Mouse (Mus musculus): ENCODE results near the gene Tbata. TPM values are rescaled to one million over a fixed set of nuclear protein-coding genes. Genes with fewer than 3 reads are reported as not detected.

Tbata gene
- polyA plus RNA-seq (2014; fragmentation: Nextera tagmentation; extraction: Ambion mirVana): 0.22 TPM in 1 of 2 replicates, not detected in the other

DNA sequence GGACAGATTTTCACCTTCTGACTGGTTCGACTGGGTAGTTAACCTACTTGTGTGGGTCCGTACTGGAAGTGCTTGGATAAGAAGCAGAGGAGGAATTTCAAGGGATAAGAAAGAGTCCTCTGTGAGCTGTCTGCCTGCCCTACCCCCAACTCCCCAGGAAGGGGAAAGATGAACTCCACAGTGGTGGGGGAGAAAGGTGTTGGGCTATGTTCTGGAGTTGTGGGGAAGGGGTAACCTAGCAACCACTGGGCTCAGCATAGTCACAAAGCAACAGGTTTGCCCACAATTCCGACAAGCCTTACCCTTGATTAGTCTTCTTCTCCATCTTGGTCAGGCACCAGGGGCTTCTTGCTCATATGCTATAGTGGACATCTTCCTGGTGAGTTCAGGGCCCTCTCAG lies at the start of gene Tbata:
Gene Tbata, plus strand, starts transcription at position 301 of the 400 bp plus-strand sequence.
- Histone ChIP-seq H3K36me3 (ENCODE audit: control insufficient read depth, insufficient read depth, low read length) (no peaks in the 10 kb centered on the region), H3K9me3 (ENCODE audit: control insufficient read depth, low read length) (no peaks in the 10 kb centered on the region), H3K27ac (replicated peaks; ENCODE audit: low read depth, low read length) (no peak within 1 kb of the TSS), H3K27me3 (ENCODE audit: control insufficient read depth, insufficient read depth, low read length) (no peaks in the 10 kb centered on the region), H3K4me1 (ENCODE audit: control insufficient read depth, insufficient read depth, low read length) (no peaks in the 10 kb centered on the region), H3K9ac (replicated peaks; ENCODE audit: low read length) (no peak within 1 kb of the TSS), H3K4me2 (ENCODE audit: low read length) (no peak within 1 kb of the TSS), H3K4me3 (replicated peaks; ENCODE audit: low read depth, low read length) (no peak within 1 kb of the TSS)
- DNase-seq (no peak), ATAC-seq (ENCODE audit: low FRiP score, low TSS enrichment) (no peak)
- 67% methylated on average over 3 of the region's 3 CpGs for WGBS

DNA sequence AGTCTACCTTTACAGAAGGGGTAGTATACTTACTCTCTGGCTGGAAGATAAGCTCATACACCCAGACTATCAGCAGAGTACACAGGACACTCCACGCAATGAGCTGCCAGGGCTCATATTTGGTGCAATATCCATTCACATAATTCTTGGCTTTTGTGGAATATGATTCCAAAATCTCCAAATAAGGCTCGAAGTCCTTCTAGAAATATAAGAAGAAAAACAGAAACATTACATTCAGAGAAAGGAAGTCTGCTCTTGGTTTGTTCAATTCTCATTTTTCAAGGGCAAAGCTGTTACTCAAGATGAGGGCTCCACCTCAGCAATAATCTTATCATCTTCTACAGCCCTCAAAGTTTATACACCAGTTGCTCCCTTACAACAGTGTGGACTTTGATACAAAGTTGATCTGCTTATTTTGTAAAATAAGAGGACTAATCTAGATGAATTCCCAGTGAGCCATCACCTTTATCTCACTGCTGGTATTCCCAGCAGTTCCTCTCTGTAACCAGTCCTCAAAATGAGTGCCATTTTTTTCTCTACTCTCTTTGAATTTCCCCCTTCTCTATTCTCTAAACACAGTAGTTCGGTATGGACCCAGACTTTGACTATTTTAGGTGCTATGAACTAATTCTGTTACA lies 48.4 kb upstream of the Tbata start:
- no peak for DNase-seq
- Histone ChIP-seq H3K4me2 (ENCODE audit: low read length) (no peak overlapping the region), H3K4me3 (replicated peaks; ENCODE audit: low read depth, low read length) (no peak overlapping the region), H3K4me1 (ENCODE audit: control insufficient read depth, insufficient read depth, low read length) (no peaks in the 10 kb centered on the region), H3K27ac (replicated peaks; ENCODE audit: low read depth, low read length) (no peak overlapping the region), H3K9me3 (ENCODE audit: control insufficient read depth, low read length) (no peaks in the 10 kb centered on the region), H3K9ac (replicated peaks; ENCODE audit: low read length) (no peak overlapping the region), H3K27me3 (ENCODE audit: control insufficient read depth, insufficient read depth, low read length) (no peaks in the 10 kb centered on the region), H3K36me3 (ENCODE audit: control insufficient read depth, insufficient read depth, low read length) (peaks cover 27% of the 10 kb centered on the region)
- WGBS: 93% methylated on average over 3 of the region's 3 CpGs
- ATAC-seq (ENCODE audit: low FRiP score, low TSS enrichment): no peak

DNA sequence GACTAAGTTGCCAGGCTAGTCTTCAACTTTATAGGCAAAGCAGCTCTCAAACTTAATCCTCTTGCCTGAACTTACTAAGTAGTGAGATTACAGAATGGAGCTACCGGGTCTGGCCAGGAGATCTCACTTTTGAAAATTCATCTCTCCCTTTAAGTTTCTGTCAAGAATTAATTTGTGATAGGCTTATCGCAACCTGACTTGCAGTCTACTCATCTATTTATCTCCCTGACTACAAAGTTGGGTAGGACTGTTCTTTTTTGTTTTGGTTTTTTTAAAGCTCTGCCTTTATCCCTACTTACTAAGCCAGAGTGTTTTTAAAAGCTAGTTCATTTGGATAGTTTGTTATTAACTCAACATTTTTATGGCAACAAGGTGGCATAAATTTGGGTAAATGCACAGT lies 47.3 kb upstream of the Tbata start:
- Histone ChIP-seq H3K27me3 (ENCODE audit: control insufficient read depth, insufficient read depth, low read length) (no peaks in the 10 kb centered on the region), H3K4me3 (replicated peaks; ENCODE audit: low read depth, low read length) (no peak overlapping the region), H3K36me3 (ENCODE audit: control insufficient read depth, insufficient read depth, low read length) (peaks cover 24% of the 10 kb centered on the region), H3K27ac (replicated peaks; ENCODE audit: low read depth, low read length) (no peak overlapping the region), H3K4me2 (ENCODE audit: low read length) (no peak overlapping the region), H3K9ac (replicated peaks; ENCODE audit: low read length) (no peak overlapping the region), H3K4me1 (ENCODE audit: control insufficient read depth, insufficient read depth, low read length) (no peaks in the 10 kb centered on the region), H3K9me3 (ENCODE audit: control insufficient read depth, low read length) (no peaks in the 10 kb centered on the region)
- DNase-seq (no peak), ATAC-seq (ENCODE audit: low FRiP score, low TSS enrichment) (no peak)
- 83% methylated on average over 2 of the region's 2 CpGs for WGBS

GRCm38 (mm10) chr10:61128701-61129365 lies 42.9 kb upstream of the Tbata start:
- Histone ChIP-seq H3K4me3 (replicated peaks; ENCODE audit: low read depth, low read length) (no peak overlapping the region), H3K9me3 (ENCODE audit: control insufficient read depth, low read length) (no peaks in the 10 kb centered on the region), H3K9ac (replicated peaks; ENCODE audit: low read length) (no peak overlapping the region), H3K36me3 (ENCODE audit: control insufficient read depth, insufficient read depth, low read length) (no peaks in the 10 kb centered on the region), H3K27me3 (ENCODE audit: control insufficient read depth, insufficient read depth, low read length) (no peaks in the 10 kb centered on the region), H3K27ac (replicated peaks; ENCODE audit: low read depth, low read length) (no peak overlapping the region), H3K4me1 (ENCODE audit: control insufficient read depth, insufficient read depth, low read length) (no peaks in the 10 kb centered on the region), H3K4me2 (ENCODE audit: low read length) (no peak overlapping the region)
- whole genome bisulfite sequencing: 90% methylated on average over 1 of the region's 1 CpGs
- no peak for DNase-seq
- ATAC-seq (ENCODE audit: low FRiP score, low TSS enrichment): no peak

- H3K27ac ChIP-seq (replicated peaks; ENCODE audit: low read depth, low read length): no peak overlapping the region
- H3K27me3 ChIP-seq (ENCODE audit: control insufficient read depth, insufficient read depth, low read length): no peaks in the 10 kb centered on the region
- H3K4me3 ChIP-seq (replicated peaks; ENCODE audit: low read depth, low read length): no peak overlapping the region
- H3K9me3 ChIP-seq (ENCODE audit: control insufficient read depth, low read length): no peaks in the 10 kb centered on the region
- H3K4me1 ChIP-seq (ENCODE audit: control insufficient read depth, insufficient read depth, low read length): no peaks in the 10 kb centered on the region
- H3K36me3 ChIP-seq (ENCODE audit: control insufficient read depth, insufficient read depth, low read length): no peaks in the 10 kb centered on the region
- WGBS: 82% methylated on average over 3 of the region's 3 CpGs
- DNase-seq (no peak), ATAC-seq (ENCODE audit: low FRiP score, low TSS enrichment) (no peak)
- no peak overlapping the region for H3K4me2 ChIP-seq (ENCODE audit: low read length)
- H3K9ac ChIP-seq (replicated peaks; ENCODE audit: low read length): no peak overlapping the region
Measured at GRCm38 (mm10) chr10:61130959-61131358, 40.8 kb upstream of the Tbata start.

- H3K4me2 ChIP-seq (ENCODE audit: low read length): no peak overlapping the region
- WGBS: 71% methylated on average over 4 of the region's 4 CpGs
- no peak overlapping the region for H3K27ac ChIP-seq (replicated peaks; ENCODE audit: low read depth, low read length)
- H3K9ac ChIP-seq (replicated peaks; ENCODE audit: low read length): no peak overlapping the region
- H3K27me3 ChIP-seq (ENCODE audit: control insufficient read depth, insufficient read depth, low read length): no peaks in the 10 kb centered on the region
- no peak for ATAC-seq (ENCODE audit: low FRiP score, low TSS enrichment)
- no peak overlapping the region for H3K4me3 ChIP-seq (replicated peaks; ENCODE audit: low read depth, low read length)
- H3K4me1 ChIP-seq (ENCODE audit: control insufficient read depth, insufficient read depth, low read length): no peaks in the 10 kb centered on the region
- H3K9me3 ChIP-seq (ENCODE audit: control insufficient read depth, low read length): no peaks in the 10 kb centered on the region
- DNase-seq: no peak
- H3K36me3 ChIP-seq (ENCODE audit: control insufficient read depth, insufficient read depth, low read length): peaks cover 5% of the 10 kb centered on the region; the same call in 1 of the 2 replicates
Measured at GRCm38 (mm10) chr10:61134041-61134440, 37.7 kb upstream of the Tbata start.

DNA sequence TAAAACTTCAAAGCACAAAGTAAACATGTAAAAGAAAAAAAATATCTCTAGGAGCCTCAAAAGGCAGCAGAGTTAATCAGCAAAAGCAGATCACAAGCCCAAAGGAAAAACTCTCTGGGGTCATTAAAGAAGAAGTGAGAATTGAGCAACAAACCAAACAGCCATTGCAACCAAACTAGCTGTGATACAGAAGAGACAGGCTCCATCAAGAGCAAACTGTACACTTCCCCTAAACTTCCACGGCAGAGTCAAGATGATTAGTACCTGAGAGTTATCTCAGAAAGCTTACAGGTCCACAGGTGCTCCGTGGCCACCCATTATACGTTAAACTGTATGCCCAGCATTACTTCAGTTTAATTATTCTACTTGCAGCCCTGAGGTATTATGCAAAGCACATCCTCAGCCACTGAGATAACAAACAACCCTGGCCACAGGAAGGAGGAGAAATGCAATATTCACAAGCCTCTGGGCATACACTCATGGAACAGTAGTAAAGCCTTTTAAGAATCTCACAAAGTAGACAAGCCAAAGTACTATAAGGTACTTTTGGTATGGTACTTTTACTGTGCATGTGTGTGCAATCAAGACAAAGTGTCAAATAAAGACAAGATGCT lies 36.4 kb upstream of the Tbata start:
- no peaks in the 10 kb centered on the region for H3K4me1 ChIP-seq (ENCODE audit: control insufficient read depth, insufficient read depth, low read length)
- 71% methylated on average over 3 of the region's 3 CpGs for WGBS

DNA sequence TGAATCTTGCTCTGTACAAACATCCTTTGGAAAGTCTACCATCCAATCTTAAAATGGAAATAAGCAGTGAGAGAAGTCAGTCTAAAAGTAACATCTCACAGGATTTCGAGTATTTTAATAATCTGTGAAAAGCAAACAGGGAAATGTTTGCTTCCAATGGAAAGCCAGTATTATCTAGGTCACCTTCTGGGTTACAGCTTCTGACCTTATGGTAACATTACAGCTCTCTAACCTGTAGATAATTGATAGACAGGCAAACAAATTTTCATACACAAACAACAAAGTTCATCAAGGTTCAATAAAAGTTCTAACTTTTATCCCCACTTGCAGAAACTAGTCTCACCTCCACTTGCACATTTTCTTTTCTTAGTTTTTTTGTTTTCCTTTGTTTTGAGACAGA lies 34.2 kb upstream of the Tbata start:
- Histone ChIP-seq H3K4me1 (ENCODE audit: control insufficient read depth, insufficient read depth, low read length) (no peaks in the 10 kb centered on the region), H3K36me3 (ENCODE audit: control insufficient read depth, insufficient read depth, low read length) (peaks cover 13% of the 10 kb centered on the region), H3K4me2 (ENCODE audit: low read length) (no peak overlapping the region), H3K9ac (replicated peaks; ENCODE audit: low read length) (no peak overlapping the region), H3K27me3 (ENCODE audit: control insufficient read depth, insufficient read depth, low read length) (no peaks in the 10 kb centered on the region), H3K9me3 (ENCODE audit: control insufficient read depth, low read length) (no peaks in the 10 kb centered on the region), H3K27ac (replicated peaks; ENCODE audit: low read depth, low read length) (no peak overlapping the region), H3K4me3 (replicated peaks; ENCODE audit: low read depth, low read length) (no peak overlapping the region)
- WGBS: 78% methylated on average over 1 of the region's 1 CpGs
- DNase-seq (no peak), ATAC-seq (ENCODE audit: low FRiP score, low TSS enrichment) (no peak)

More for the DNA sequence above, 36.4 kb upstream of the Tbata start:
- Histone ChIP-seq H3K4me2 (ENCODE audit: low read length) (no peak overlapping the region), H3K27me3 (ENCODE audit: control insufficient read depth, insufficient read depth, low read length) (no peaks in the 10 kb centered on the region), H3K27ac (replicated peaks; ENCODE audit: low read depth, low read length) (no peak overlapping the region), H3K9ac (replicated peaks; ENCODE audit: low read length) (no peak overlapping the region), H3K9me3 (ENCODE audit: control insufficient read depth, low read length) (no peaks in the 10 kb centered on the region), H3K36me3 (ENCODE audit: control insufficient read depth, insufficient read depth, low read length) (peaks cover 10% of the 10 kb centered on the region), H3K4me3 (replicated peaks; ENCODE audit: low read depth, low read length) (no peak overlapping the region)
- DNase-seq (no peak), ATAC-seq (ENCODE audit: low FRiP score, low TSS enrichment) (no peak)

All from midbrain, embryonic 14.5 days (tissue).